Mouse (Mus musculus) cerebellum, adult 2 months (tissue): ENCODE results near the gene Rad51b. TPM values are rescaled to one million over a fixed set of nuclear protein-coding genes. Genes with fewer than 3 reads are reported as not detected.

Experiments
- DNase-seq, 2 experiments: peaks; one replicate each; pipeline ENCODE4 v3.0.0; 2021
- H3K27ac ChIP-seq: fragments of 200-500 bp; 2 replicates; pipeline ENCODE4 v1.5.1; 2012; ENCODE audit warnings: low read length, control low read depth, inconsistent platforms; ENCODE audit not compliant: insufficient read depth
- H3K27me3 ChIP-seq: fragments of 200-500 bp; 2 replicates; pipeline ENCODE4 v1.6.1; 2012; ENCODE audit warnings: inconsistent platforms, mild to moderate bottlenecking, low read length, moderate library complexity; ENCODE audit not compliant: control insufficient read depth, insufficient read depth
- H3K4me1 ChIP-seq: fragments of 200-500 bp; 2 replicates; pipeline ENCODE4 v1.6.1; 2011; ENCODE audit warnings: low read length; ENCODE audit not compliant: control insufficient read depth, insufficient read depth
- H3K4me3 ChIP-seq: fragments of 200-500 bp; replicated peaks from 2 replicates; pipeline ENCODE3; 2011; ENCODE audit warnings: mild to moderate bottlenecking, low read depth, low read length, control low read depth; ENCODE audit not compliant: insufficient read depth
- CTCF ChIP-seq: fragments of 200-500 bp; IDR thresholded peaks from 2 replicates; pipeline ENCODE4 v1.5.1; 2011; ENCODE audit warnings: low read depth, mild to moderate bottlenecking, control low read depth, low read length, moderate library complexity, borderline replicate concordance; ENCODE audit not compliant: insufficient read depth
- POLR2A ChIP-seq: fragments of 200-500 bp; IDR thresholded peaks from 2 replicates; pipeline ENCODE4 v1.6.1; 2011; ENCODE audit warnings: low read length, control low read depth, borderline replicate concordance; ENCODE audit not compliant: insufficient read depth
- WGBS: fragments of 180-500 bp; shearing (Covaris S2); methylation state at CpG from one replicate; pipeline ENCODE4 v1.1.7; 2018; 5-methylcytosine and 5-hydroxymethylcytosine counted together
- polyA plus RNA-seq: library from polyadenylated mRNA; depleted of rRNA; stranded (reverse); fragments of >200 nt; gene quantifications from 2 replicates; pipeline ENCODE4 v1.2.3, GENCODE M21; 2012

The Rad51b gene
- polyA plus RNA-seq, 1 experiment = 0.23 TPM

DNA sequence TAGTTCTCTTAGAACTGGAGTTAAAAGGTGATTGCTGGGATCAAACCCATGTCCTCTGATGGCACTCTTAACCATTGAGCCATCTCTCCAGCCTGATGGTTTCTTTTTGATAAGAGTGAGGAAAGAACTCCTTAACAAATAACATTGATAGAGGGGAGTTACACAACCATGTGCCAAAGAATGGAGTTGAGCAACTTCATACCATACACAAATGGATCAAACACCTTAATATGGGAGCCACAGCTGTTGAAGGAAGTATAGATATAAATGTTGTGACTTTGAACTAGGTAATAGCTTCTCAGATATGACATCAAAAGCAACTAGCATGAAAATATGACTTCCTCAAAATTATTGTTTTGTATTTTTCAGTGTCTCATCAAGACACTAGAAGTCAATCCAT is 173.0 kb downstream of the Rad51b start:
- no peak overlapping the region for H3K27ac ChIP-seq
- no peak for TF ChIP-seq POLR2A
- no peak for TF ChIP-seq CTCF
- no peaks in the 10 kb centered on the region for H3K4me1 ChIP-seq
- no peak overlapping the region for H3K4me3 ChIP-seq
- DNase-seq = no peak
- no peaks in the 10 kb centered on the region for H3K27me3 ChIP-seq

DNA sequence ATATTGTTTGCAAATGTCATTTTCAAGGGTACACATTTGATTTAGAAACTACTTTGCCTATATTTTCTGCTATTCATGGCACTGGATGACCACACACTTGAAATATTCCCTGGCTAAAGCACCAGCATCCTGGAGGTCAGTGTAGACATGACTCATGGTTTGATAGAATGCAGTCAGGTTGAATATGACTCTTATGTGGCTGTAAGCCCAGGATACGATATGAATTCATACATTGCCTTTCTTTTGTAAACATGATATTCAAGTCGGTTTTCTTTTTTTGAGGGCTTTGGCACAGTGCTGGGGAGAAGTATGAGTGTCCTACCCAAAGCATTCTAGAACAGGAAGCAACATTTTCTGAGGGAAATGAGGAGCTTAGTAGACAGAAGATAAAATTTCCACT is 174.8 kb downstream of the Rad51b start:
- H3K27me3 ChIP-seq = no peaks in the 10 kb centered on the region
- 81% methylated on average over 2 of the region's 2 CpGs for WGBS
- H3K4me1 ChIP-seq = no peaks in the 10 kb centered on the region
- DNase-seq = no peak
- H3K27ac ChIP-seq = no peak overlapping the region
- no peak overlapping the region for H3K4me3 ChIP-seq
- TF ChIP-seq POLR2A = no peak

DNA sequence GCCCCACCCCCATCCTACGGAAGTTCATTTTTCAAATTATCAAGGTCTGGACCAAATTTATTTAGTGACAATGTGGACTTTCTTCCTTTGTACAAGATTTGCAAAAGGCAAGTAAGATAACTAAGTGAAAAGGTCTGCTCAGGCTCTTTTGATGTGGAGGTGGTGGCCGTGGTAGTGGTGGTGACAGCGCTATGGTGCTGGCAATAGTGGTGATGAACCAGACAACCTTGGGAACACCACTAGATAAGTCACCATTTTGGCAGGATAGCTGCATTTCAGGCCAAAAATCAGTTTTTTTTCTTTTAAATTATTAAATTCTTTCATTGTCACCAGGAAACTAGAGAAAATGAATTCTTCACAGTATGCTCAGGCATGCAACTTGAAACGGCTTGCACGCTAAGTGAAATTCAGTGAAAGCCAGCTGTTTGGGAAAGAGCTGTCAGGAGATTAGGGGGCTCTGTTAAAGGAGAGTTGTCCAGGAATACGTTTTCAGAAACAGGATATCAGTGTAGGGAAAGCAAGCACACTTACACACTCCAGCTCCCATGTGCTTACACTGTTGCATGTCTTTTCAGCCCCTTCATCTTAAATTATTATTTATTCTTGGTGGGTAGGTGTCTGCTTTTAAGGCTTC is 179.4 kb downstream of the Rad51b start:
- no peaks in the 10 kb centered on the region for H3K27me3 ChIP-seq
- TF ChIP-seq POLR2A (no peak), CTCF (no peak)
- H3K4me1 ChIP-seq = no peaks in the 10 kb centered on the region
- WGBS = 48% methylated on average over 6 of the region's 6 CpGs
- H3K4me3 ChIP-seq = no peak overlapping the region
- no peak for DNase-seq
- no peak overlapping the region for H3K27ac ChIP-seq

DNA sequence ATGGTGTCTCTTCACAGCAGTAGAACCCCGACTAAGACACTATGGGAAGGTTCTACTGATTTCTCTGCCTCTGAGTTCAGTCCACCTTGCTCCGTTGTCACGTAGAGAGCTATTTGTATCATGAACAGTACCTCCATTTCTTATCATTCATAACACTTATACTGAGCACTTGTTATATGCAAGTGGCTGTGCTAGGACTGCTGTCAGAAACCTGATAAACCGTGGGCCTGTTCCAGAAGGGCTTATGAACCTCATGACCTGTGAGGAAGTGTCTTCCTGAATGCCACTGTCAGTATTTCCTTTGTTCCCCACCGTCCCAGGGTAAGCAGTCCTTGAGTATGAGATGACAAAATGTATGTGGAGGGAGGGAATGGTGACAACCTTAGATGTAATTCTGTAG is 181.7 kb downstream of the Rad51b start:
- no peak overlapping the region for H3K4me3 ChIP-seq
- WGBS = 88% methylated on average over 5 of the region's 5 CpGs
- no peak for TF ChIP-seq POLR2A
- no peak for TF ChIP-seq CTCF
- no peaks in the 10 kb centered on the region for H3K27me3 ChIP-seq
- H3K4me1 ChIP-seq = no peaks in the 10 kb centered on the region
- no peak overlapping the region for H3K27ac ChIP-seq
- no peak for DNase-seq

DNA sequence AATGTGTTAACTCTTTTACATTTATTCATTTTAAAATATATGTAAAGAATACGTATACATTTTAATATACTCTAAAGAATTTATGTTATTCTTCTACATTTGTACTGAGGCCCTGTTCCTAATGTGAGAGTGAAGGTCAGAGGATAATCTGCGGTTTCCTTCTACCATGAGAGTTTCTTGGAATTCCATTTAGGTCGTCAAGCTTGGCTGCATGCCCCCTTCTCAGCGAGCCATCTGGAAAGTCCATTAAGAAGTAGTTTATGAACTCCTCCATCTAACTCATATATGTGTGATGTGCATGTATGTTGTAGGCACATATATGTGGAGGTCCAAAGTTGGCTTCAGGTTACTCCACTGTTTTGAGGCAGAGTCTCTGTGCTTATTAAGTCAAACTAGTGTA is 188.4 kb downstream of the Rad51b start:
- no peak for DNase-seq
- no peak overlapping the region for H3K27ac ChIP-seq
- H3K4me1 ChIP-seq = no peaks in the 10 kb centered on the region
- H3K27me3 ChIP-seq = no peaks in the 10 kb centered on the region
- H3K4me3 ChIP-seq = no peak overlapping the region
- WGBS = 62% methylated on average over 4 of the region's 4 CpGs
- TF ChIP-seq POLR2A (no peak), CTCF (no peak)

- WGBS = 32% methylated on average over 17 of the region's 17 CpGs
- H3K27ac ChIP-seq = no peak overlapping the region
- no peak overlapping the region for H3K4me3 ChIP-seq
- no peaks in the 10 kb centered on the region for H3K4me1 ChIP-seq
- no peak for TF ChIP-seq CTCF
- H3K27me3 ChIP-seq = no peaks in the 10 kb centered on the region
- peak in 1 of 2 experiments; percentile 6 for DNase-seq
Observed at GRCm38 (mm10) chr12:79488590-79489242, 191.6 kb downstream of the Rad51b start.

DNA sequence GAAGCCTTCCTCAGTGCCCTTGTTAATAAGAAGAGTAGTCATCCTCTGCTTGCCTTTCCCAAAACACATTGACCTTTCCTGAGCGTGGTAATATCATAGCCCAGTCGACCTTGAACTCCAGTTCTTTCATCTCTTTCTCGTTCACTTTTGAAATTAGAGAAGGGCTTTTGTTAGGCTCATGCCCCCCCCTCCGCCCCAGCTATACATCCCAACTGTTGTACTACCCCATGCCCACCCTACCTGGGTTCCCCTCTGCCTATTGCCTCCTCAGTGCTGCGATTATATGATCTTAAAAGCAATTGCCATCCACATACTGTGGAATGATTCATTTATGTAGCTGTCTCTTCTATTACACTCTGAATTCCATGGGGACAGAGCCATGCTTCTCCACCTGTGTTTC is 193.5 kb downstream of the Rad51b start:
- TF ChIP-seq POLR2A = no peak
- no peak for TF ChIP-seq CTCF
- Histone ChIP-seq H3K4me1 (no peaks in the 10 kb centered on the region), H3K27me3 (no peaks in the 10 kb centered on the region), H3K4me3 (no peak overlapping the region), H3K27ac (no peak overlapping the region)
- no peak for DNase-seq
- WGBS = 85% methylated on average over 5 of the region's 5 CpGs

GRCm38 (mm10) chr12:79492175-79492574 is 195.1 kb downstream of the Rad51b start:
- H3K27ac ChIP-seq = no peak overlapping the region
- 96% methylated on average over 4 of the region's 4 CpGs for whole genome bisulfite sequencing
- H3K27me3 ChIP-seq = no peaks in the 10 kb centered on the region
- no peaks in the 10 kb centered on the region for H3K4me1 ChIP-seq
- no peak for DNase-seq
- H3K4me3 ChIP-seq = no peak overlapping the region
- no peak for TF ChIP-seq CTCF

DNA sequence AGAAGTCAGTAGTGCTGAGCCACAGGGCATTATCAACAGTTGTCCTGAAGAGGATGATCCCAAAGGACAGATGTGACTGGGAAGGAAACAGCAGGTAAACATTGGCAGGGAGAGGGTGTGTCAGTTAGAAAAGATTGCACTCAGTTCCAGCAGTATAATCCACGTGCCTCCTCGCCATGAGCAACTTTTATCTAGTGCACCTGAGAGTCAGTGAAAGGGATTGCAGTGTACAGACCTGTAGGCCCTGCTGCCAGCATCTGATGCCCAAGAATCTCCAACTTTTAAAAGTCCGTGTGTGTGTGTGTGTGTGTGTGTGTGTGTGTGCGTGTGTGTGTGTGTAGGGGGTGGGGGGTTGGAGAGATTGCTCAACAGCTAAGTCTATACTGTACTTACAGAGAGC is 195.5 kb downstream of the Rad51b start:
- no peak overlapping the region for H3K4me3 ChIP-seq
- H3K4me1 ChIP-seq = no peaks in the 10 kb centered on the region
- no peaks in the 10 kb centered on the region for H3K27me3 ChIP-seq
- TF ChIP-seq POLR2A (no peak), CTCF (no peak)
- H3K27ac ChIP-seq = no peak overlapping the region
- WGBS = 96% methylated on average over 4 of the region's 4 CpGs
- no peak for DNase-seq
